Mouse (Mus musculus) T-cell, adult 2 months (primary cell): ENCODE results near the gene Hs3st1.

Experiments
- DNase-seq: peaks from one replicate; pipeline ENCODE4 v3.0.0; 2022; ENCODE audit warnings: low spot score

Gene Hs3st1

GRCm38 (mm10) chr5:39643260-39643923 lies 111.9 kb downstream of the Hs3st1 start:
- DNase-seq, result no peak

DNA sequence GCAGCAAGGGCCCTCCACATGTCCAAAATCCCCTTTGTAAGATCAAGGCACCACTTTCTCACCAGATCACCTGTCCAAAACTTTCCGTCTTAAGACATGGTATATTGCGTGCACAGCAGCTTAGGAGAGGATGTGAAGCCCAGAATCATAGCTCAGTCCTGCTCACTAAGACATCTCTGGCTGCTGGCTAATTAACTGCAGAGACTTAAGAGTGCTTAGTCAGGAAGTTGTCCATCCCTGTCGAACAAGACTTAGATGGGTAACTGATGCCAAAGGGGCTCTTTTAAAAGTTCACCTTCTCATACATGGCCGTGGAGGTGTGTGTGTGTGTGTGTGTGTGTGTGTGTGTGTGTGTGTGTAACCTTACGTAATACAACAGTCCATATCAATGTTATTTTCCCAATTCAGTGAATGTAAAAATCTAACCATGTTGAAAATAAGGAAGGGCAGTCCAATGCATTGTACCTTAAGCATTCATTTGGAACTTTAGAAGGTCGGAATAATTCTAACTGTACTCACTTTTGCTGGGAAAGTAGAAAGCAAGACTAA lies 113.0 kb downstream of the Hs3st1 start:
- no peak for DNase-seq

GRCm38 (mm10) chr5:39639438-39640177 lies 115.7 kb downstream of the Hs3st1 start:
- no peak for DNase-seq

DNA sequence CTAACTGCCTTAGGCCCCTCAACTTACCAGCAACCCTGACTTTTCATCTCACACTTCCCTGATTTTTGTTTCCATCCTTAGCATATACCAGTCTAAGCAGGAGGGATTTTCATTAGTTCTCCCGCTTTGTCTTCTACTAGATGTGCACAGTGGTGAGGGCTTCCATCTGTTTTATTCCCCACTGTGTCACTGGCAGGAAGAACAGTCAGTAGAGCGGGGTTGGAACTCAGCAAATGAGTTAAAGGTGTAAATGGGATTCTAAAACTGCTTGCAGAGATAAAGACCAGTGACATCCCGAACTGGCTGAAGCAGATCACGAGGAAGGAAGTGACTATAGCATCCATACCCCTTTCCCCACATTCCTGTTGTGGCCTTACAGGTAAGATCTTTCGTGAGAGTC lies 116.3 kb downstream of the Hs3st1 start:
- DNase-seq, result no peak

GRCm38 (mm10) chr5:39637874-39638273 lies 117.4 kb downstream of the Hs3st1 start:
- DNase-seq, result no peak

GRCm38 (mm10) chr5:39636090-39636489 lies 119.2 kb downstream of the Hs3st1 start:
- no peak for DNase-seq

- DNase-seq, result no peak
Observed at GRCm38 (mm10) chr5:39634300-39635047, 120.8 kb downstream of the Hs3st1 start.

DNA sequence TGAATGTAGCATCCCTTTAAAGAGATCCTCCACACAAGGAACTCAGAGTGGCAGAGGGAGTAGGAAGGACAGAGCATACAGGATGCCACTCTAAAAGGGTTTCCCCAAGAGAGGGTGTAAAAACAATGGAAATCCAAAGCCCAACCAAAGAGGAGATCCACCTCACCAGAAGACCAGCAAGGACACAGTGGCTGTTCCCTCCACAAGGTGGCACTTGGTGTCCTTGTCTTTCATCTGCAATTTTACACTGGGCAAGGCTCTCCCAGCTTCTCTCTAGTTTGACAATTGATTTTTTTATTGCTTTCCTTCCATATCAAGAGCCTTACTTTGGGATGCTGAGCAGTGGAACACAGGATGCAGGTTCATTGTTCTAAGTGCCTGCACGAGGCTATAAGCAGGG lies 122.1 kb downstream of the Hs3st1 start:
- no peak for DNase-seq

GRCm38 (mm10) chr5:39630841-39631240 lies 124.4 kb downstream of the Hs3st1 start:
- no peak for DNase-seq

DNA sequence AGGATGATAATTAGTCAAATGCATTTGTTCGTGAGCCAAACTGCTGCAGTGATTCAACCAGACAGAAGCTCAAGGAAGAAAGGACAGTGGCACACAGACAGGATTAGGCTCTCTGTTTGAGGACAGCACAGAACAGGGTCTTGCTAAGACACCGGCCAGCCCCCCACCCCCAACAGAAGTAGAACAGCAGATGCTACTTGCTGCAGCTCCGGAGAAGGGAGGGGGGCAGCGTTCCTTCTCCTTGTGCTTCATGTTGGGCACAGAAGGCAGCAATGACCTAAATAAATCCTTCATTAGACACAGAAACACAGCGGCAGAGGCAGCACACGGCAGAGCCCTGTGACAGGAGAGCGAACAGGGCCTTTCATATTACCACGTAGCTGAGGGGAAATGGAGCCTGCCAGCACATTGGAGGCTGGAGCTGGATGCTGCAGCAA lies 130.2 kb downstream of the Hs3st1 start:
- no peak for DNase-seq

DNA sequence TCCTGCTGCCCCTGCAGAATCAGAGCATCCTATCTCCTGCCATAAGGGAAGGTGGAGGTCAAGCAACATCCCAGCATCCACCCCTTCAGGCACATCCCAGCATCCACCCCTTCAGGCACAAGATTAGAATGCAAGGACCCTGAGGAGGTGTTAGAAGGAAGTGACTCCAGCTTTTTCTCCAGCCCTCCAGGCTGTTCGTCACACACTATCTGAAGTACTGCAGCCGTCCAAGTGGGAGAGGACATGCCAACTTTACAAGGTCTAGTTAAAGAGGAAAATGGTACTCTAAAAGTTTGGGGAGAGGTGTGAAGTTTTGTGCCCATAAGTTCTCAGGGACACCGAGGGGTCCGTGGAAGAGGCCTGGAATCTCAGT lies 131.1 kb downstream of the Hs3st1 start:
- DNase-seq, result no peak

GRCm38 (mm10) chr5:39623304-39624217 lies 131.7 kb downstream of the Hs3st1 start:
- no peak for DNase-seq

DNA sequence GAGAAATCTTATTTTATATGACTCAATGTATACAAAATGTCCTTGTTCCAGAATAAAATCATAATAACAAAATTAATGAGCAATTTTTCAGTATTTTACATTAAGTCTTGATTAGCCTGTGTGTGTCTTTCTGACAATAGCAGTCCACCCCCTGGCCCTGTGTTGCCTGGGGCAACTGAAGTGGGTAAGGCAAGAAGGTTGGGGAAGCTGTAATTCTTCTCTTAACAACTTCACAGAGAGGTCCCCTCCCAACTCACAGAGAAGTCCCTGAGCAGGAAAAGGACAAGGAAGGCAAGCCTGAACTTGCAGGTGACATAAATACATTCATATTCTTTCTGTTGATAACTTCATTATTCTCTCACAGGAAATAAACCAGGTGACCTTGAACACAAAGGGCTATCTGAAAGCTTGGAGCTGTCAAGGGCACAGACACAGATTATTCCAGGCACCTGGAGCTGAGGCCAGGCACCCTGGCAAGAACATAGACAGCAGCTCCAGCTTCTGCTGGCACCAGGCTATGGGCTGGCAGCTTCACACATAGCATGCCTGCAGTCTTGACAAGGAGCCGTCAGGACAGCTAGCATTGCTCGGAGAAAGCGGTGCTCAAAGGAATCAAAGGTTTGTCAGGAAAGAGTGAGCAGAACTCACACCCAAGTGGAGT lies 134.9 kb downstream of the Hs3st1 start:
- DNase-seq, result no peak

DNA sequence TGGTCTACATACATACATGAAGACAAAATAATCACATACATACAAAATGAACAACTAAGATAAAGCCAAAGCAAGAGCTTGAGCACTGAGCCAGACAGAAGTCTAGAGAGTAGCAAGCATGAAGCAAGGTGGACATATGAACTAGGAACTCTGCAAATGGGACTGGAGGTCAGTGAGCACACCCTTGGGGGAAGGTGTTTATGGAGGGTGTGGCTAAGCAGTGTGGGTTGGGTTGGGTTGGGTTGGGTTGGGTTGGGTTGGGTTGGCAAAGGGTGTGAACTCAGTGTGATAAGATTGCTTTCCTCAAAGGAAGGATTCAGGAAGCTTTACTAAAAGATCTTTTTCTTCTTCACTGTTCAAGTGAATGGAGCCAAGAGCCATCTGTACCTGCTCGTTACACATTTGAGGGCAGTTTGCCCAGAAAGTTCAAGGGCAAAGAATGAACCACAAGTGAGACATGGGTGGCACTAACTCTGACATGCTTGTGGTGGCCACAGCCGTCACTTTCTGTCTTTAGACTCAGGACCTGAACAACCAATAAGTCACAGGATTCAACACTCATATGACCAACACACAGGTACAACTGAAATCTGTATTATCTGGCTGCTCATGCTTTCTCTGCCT lies 137.8 kb downstream of the Hs3st1 start:
- no peak for DNase-seq

- no peak for DNase-seq
Observed at GRCm38 (mm10) chr5:39615202-39615601, 140.1 kb downstream of the Hs3st1 start.

- no peak for DNase-seq
Observed at GRCm38 (mm10) chr5:39613534-39613933, 141.7 kb downstream of the Hs3st1 start.

- no peak for DNase-seq
Observed at GRCm38 (mm10) chr5:39612240-39612639, 143.0 kb downstream of the Hs3st1 start.

- no peak for DNase-seq
Observed at GRCm38 (mm10) chr5:39608260-39608659, 147.0 kb downstream of the Hs3st1 start.

DNA sequence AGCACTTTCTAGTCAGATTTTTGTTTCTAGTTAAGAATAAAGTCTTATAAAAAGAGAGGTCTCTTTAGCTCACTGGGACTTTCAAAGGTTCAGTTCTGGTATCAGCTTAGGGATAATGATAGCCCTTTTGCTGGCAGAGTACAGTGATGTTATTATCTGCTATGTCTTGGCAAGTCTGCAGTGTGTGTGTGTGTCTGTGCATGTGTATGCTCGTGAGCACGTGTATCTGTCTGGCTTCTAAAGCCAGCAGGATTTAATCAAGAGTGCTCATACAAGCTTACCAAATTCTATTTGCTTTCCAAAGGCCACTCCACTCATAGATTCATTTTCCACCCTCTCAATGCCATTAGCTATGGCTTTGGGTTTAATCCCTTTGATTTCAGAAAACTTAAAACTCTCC lies 160.5 kb downstream of the Hs3st1 start:
- no peak for DNase-seq
